Mouse (Mus musculus): ENCODE results near the gene Opcml. TPM values are rescaled to one million over a fixed set of nuclear protein-coding genes. Genes with fewer than 3 reads are reported as not detected.

Opcml gene
- polyA plus RNA-seq, 1 experiment from 2014 or later = 25.1 TPM

GRCm38 (mm10) chr9:27968266-27968665 lies 177.7 kb downstream of the Opcml start:
- Histone ChIP-seq H3K36me3 (no peaks in the 10 kb centered on the region), H3K27me3 (no peaks in the 10 kb centered on the region), H3K4me1 (replicated peaks) (peaks cover 3% of the 10 kb centered on the region; the same call in 1 of the 2 replicates), H3K4me2 (no peak overlapping the region), H3K4me3 (no peak overlapping the region), H3K9ac (no peak overlapping the region), H3K9me3 (no peaks in the 10 kb centered on the region), H3K27ac (no peak overlapping the region)
- no peak for ATAC-seq (ENCODE audit: low FRiP score)

DNA sequence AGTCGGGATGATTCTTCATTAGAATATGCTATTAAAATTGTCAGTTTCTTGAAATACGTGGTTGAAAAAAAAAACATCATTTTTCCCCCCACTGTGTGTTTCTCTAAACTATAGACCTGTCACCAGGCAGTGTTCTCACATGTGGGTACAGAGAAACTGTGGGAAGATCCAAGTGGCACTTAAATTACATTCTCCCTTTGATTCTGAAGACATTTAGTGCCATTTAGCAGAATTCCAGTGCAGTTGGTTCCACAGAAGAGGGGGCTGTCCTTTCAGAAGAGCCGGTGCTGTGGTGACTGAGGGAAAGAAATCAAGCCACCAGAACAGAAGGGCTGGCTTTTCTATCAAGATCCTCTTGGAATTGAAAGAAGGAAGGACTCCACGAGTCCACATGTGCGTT lies 181.7 kb downstream of the Opcml start:
- H3K4me3 ChIP-seq = no peak overlapping the region
- H3K4me1 ChIP-seq (replicated peaks) = no peaks in the 10 kb centered on the region
- 85% methylated on average over 5 of the region's 5 CpGs for WGBS

DNA sequence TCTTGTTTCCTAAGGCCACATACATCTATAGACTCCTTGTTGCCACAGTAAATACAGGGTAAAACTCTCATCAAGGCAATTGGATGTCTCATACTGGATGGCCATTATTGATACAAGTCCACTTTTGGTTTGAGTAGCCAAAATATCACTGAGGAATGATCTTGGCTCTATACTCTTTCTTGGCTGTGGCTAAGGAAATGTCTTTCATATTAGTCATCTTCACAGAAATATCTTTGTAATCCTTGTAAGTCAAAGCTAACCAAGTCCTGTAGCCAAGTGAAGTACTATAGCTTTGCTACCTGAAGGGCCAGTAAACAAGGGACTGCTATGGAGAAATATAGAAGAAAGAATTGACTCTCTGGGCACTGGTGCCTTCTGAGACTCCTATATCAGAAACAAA lies 192.0 kb downstream of the Opcml start:
- H3K27ac ChIP-seq = no peak overlapping the region
- ATAC-seq (ENCODE audit: low FRiP score) = no peak
- H3K4me3 ChIP-seq = no peak overlapping the region
- no peaks in the 10 kb centered on the region for H3K36me3 ChIP-seq
- H3K27me3 ChIP-seq = no peaks in the 10 kb centered on the region
- no peaks in the 10 kb centered on the region for H3K9me3 ChIP-seq
- no peak overlapping the region for H3K9ac ChIP-seq
- H3K4me2 ChIP-seq = no peak overlapping the region
- H3K4me1 ChIP-seq (replicated peaks) = peaks cover 4% of the 10 kb centered on the region; the same call in 1 of the 2 replicates

More for the DNA sequence above, 181.7 kb downstream of the Opcml start:
- no peak overlapping the region for H3K9ac ChIP-seq
- H3K9me3 ChIP-seq = no peaks in the 10 kb centered on the region
- no peaks in the 10 kb centered on the region for H3K36me3 ChIP-seq
- no peak overlapping the region for H3K27ac ChIP-seq
- no peak for ATAC-seq (ENCODE audit: low FRiP score)
- no peak overlapping the region for H3K4me2 ChIP-seq
- H3K27me3 ChIP-seq = no peaks in the 10 kb centered on the region

- Histone ChIP-seq H3K4me1 (replicated peaks) (peaks cover 4% of the 10 kb centered on the region; the same call in 1 of the 2 replicates), H3K27ac (no peak overlapping the region), H3K36me3 (no peaks in the 10 kb centered on the region), H3K4me2 (no peak overlapping the region), H3K27me3 (no peaks in the 10 kb centered on the region), H3K9me3 (no peaks in the 10 kb centered on the region), H3K9ac (no peak overlapping the region), H3K4me3 (no peak overlapping the region)
- no peak for ATAC-seq (ENCODE audit: low FRiP score)
- 85% methylated on average over 8 of the region's 8 CpGs for whole genome bisulfite sequencing
Measured at GRCm38 (mm10) chr9:27986604-27987588, 196.3 kb downstream of the Opcml start.

- Histone ChIP-seq H3K27me3 (no peaks in the 10 kb centered on the region), H3K9me3 (no peaks in the 10 kb centered on the region), H3K4me3 (no peak overlapping the region), H3K27ac (no peak overlapping the region), H3K36me3 (no peaks in the 10 kb centered on the region), H3K9ac (no peak overlapping the region), H3K4me2 (no peak overlapping the region), H3K4me1 (replicated peaks) (peaks cover under 1% of the 10 kb centered on the region; the same call in 1 of the 2 replicates)
- WGBS = 86% methylated on average over 4 of the region's 4 CpGs
- ATAC-seq (ENCODE audit: low FRiP score) = no peak
Measured at GRCm38 (mm10) chr9:27991611-27992010, 201.0 kb downstream of the Opcml start.

DNA sequence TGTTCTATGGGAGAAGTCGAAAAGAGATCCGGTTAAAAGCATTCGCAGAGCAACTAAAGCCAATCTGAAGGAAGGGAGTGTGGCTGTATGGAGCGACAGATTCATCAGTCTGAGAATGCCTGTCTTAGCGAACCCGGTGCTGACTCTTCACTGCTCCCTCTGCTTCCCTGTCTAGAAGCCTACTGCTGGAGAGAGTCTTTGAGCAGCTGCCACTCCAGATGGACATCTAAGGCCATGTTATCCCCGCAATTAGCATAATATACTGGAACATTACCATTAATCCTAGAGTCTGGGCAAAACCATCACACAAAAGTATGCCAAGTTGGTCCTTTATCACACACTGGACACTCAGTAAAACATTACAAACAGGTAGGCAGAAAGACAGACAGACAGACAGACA lies 206.0 kb downstream of the Opcml start:
- Histone ChIP-seq H3K4me2 (no peak overlapping the region), H3K4me1 (replicated peaks) (no peaks in the 10 kb centered on the region), H3K27me3 (no peaks in the 10 kb centered on the region), H3K9ac (no peak overlapping the region), H3K27ac (no peak overlapping the region), H3K9me3 (no peaks in the 10 kb centered on the region), H3K36me3 (no peaks in the 10 kb centered on the region), H3K4me3 (no peak overlapping the region)
- 92% methylated on average over 7 of the region's 7 CpGs for WGBS
- no peak for ATAC-seq (ENCODE audit: low FRiP score)

- H3K9ac ChIP-seq = no peak overlapping the region
- no peak overlapping the region for H3K4me3 ChIP-seq
- no peak overlapping the region for H3K4me2 ChIP-seq
- H3K9me3 ChIP-seq = no peaks in the 10 kb centered on the region
- WGBS = 48% methylated on average over 4 of the region's 4 CpGs
- ATAC-seq (ENCODE audit: low FRiP score) = no peak
- no peaks in the 10 kb centered on the region for H3K4me1 ChIP-seq (replicated peaks)
- no peaks in the 10 kb centered on the region for H3K36me3 ChIP-seq
- H3K27me3 ChIP-seq = no peaks in the 10 kb centered on the region
- no peak overlapping the region for H3K27ac ChIP-seq
Measured at GRCm38 (mm10) chr9:27998767-27999166, 208.2 kb downstream of the Opcml start.

- H3K4me1 ChIP-seq (replicated peaks) = no peaks in the 10 kb centered on the region
- H3K9me3 ChIP-seq = no peaks in the 10 kb centered on the region; the same call in 1 of the 2 replicates
- no peak overlapping the region for H3K9ac ChIP-seq
- 71% methylated on average over 3 of the region's 3 CpGs for WGBS
- ATAC-seq (ENCODE audit: low FRiP score) = no peak
- no peak overlapping the region for H3K4me2 ChIP-seq
- H3K36me3 ChIP-seq = no peaks in the 10 kb centered on the region
- no peaks in the 10 kb centered on the region for H3K27me3 ChIP-seq
- no peak overlapping the region for H3K4me3 ChIP-seq
- no peak overlapping the region for H3K27ac ChIP-seq
Measured at GRCm38 (mm10) chr9:28003131-28003530, 212.6 kb downstream of the Opcml start.

DNA sequence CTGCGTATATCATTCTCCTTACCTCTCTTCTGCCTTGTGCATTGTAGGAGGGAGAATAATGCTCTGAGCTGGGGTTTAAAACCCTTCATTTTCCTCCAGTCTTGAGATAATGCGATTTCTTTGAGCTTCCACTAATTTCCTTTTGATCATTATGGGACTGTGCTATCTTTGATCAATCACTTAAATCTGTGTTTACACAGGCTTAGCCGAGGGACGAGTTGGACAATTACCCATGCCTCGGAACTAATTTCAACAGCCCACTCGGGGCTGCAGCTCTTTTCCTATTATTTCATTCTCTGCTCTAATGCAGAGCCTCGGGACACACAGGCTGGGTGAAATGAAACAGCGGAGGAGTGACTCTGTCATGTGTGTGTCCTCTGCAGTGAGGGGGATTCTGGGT lies 220.9 kb downstream of the Opcml start:
- peaks cover 19% of the 10 kb centered on the region for H3K4me1 ChIP-seq (replicated peaks)
- no peak overlapping the region for H3K9ac ChIP-seq
- H3K4me2 ChIP-seq = no peak overlapping the region
- no peaks in the 10 kb centered on the region for H3K9me3 ChIP-seq
- no peak for ATAC-seq (ENCODE audit: low FRiP score)
- no peak overlapping the region for H3K4me3 ChIP-seq
- no peaks in the 10 kb centered on the region for H3K27me3 ChIP-seq
- 42% methylated on average over 8 of the region's 8 CpGs for WGBS
- no peaks in the 10 kb centered on the region for H3K36me3 ChIP-seq
- no peak overlapping the region for H3K27ac ChIP-seq

DNA sequence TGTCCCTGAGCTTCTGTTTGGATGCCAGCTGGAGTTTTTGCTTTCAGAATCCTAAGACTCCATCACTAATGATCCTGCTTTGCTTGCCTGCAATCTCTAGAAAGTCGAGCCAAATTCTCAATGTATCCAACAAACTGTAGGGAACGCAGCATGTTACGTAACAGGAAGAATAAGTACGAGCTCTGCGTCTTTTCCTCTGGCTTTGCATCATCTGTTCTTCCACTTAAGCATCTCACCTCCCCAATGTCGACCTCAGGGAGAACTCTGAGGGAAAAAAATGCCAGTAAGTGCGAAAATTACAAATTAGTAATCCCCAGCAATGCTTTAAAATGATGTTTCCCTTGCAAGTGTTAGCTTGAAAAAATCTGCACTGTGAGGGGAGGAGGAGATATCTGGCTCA lies 222.1 kb downstream of the Opcml start:
- no peak overlapping the region for H3K27ac ChIP-seq
- H3K9ac ChIP-seq = no peak overlapping the region
- WGBS = 75% methylated on average over 7 of the region's 7 CpGs
- H3K4me1 ChIP-seq (replicated peaks) = peaks cover 19% of the 10 kb centered on the region
- no peak overlapping the region for H3K4me2 ChIP-seq
- H3K27me3 ChIP-seq = no peaks in the 10 kb centered on the region
- no peak for ATAC-seq (ENCODE audit: low FRiP score)
- no peaks in the 10 kb centered on the region for H3K36me3 ChIP-seq
- no peak overlapping the region for H3K4me3 ChIP-seq
- no peaks in the 10 kb centered on the region for H3K9me3 ChIP-seq

DNA sequence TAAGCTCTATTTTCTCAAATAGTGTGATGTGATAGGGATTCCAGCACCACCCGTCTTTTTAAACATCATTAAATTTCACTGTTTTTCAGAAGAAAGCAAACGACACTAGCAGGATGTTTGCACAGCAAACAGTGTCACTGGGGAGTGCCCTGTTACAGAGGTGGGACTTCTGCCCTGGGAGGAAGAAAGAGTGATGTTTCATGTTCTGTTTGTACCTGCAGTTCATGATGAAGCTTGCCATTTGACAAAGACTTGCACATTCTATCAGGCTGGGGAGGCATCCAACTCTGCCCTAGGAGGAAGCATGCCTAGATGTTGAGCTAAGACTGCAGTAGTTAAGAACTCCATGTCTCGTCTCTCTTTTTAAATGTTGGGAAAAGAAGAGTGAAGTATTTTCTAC lies 222.6 kb downstream of the Opcml start:
- no peaks in the 10 kb centered on the region for H3K27me3 ChIP-seq
- H3K4me2 ChIP-seq = no peak overlapping the region
- H3K27ac ChIP-seq = no peak overlapping the region
- peaks cover 19% of the 10 kb centered on the region for H3K4me1 ChIP-seq (replicated peaks)
- no peak overlapping the region for H3K9ac ChIP-seq
- H3K9me3 ChIP-seq = no peaks in the 10 kb centered on the region
- 64% methylated on average over 3 of the region's 3 CpGs for WGBS
- ATAC-seq (ENCODE audit: low FRiP score) = no peak
- no peaks in the 10 kb centered on the region for H3K36me3 ChIP-seq
- no peak overlapping the region for H3K4me3 ChIP-seq

DNA sequence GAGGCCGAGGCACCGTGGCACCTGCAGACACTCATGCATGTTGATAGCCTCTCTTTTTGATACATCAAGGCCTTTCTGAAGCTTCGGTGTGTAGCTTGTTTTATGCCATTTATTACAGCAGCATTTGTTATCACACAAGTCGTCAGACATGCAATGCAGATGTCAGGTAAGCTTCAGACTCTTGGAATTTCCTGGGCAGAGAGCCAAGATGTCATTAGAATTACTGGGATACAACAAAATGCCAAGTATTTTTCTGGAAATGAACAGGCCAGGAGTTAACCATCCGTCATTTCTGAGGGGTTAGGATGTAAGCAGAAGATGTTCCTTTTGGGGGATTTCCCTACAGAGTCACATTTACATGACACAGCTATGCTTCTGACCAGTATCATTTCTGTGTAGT lies 237.6 kb downstream of the Opcml start:
- WGBS = 59% methylated on average over 5 of the region's 5 CpGs
- H3K9ac ChIP-seq = no peak overlapping the region
- no peak for ATAC-seq (ENCODE audit: low FRiP score)
- H3K4me3 ChIP-seq = no peak overlapping the region
- peaks cover 16% of the 10 kb centered on the region for H3K4me1 ChIP-seq (replicated peaks)
- H3K36me3 ChIP-seq = no peaks in the 10 kb centered on the region
- no peaks in the 10 kb centered on the region for H3K27me3 ChIP-seq
- H3K4me2 ChIP-seq = no peak overlapping the region
- H3K9me3 ChIP-seq = no peaks in the 10 kb centered on the region
- H3K27ac ChIP-seq = no peak overlapping the region

DNA sequence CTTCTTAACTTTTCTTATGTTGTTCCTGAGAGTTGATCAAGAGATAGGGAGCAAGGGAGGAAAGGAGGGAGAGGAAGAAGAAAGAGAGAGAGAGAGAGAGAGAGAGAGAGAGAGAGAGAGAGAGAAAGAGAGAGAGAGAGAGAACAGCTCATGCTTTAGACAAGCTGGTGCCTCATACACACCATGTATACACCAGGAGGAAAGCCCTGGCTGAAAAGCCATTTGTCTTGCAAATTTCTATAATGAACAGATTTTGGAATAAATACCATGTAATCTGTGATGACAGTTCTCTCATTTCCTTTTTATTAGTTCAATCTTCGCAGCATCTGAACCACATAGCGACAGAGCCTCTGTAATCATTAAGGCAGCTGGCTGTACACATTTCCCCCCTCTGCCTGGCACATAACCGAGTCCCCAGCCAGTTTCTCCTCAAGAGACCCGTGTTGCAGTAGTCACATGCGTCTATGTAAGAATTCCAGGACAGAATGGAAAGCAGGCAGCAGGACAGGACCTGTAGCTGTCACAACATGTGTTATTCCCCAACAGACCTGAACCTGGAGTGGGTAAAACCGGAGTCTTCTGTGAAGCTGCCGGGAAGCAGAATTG lies 238.3 kb downstream of the Opcml start:
- no peaks in the 10 kb centered on the region for H3K27me3 ChIP-seq
- no peaks in the 10 kb centered on the region for H3K9me3 ChIP-seq
- no peak overlapping the region for H3K4me2 ChIP-seq
- H3K4me1 ChIP-seq (replicated peaks) = peaks cover 16% of the 10 kb centered on the region
- no peak for ATAC-seq (ENCODE audit: low FRiP score)
- no peak overlapping the region for H3K9ac ChIP-seq
- WGBS = 53% methylated on average over 7 of the region's 7 CpGs
- no peaks in the 10 kb centered on the region for H3K36me3 ChIP-seq
- H3K27ac ChIP-seq = no peak overlapping the region
- H3K4me3 ChIP-seq = no peak overlapping the region

Measured in hindbrain, embryonic 13.5 days (tissue).